Mouse (Mus musculus): ENCODE results near the gene Prune2. TPM values are rescaled to one million over a fixed set of nuclear protein-coding genes. Genes with fewer than 3 reads are reported as not detected.

Gene Prune2
- polyA plus RNA-seq, 1 experiment from 2014 or later: 11.5 TPM

DNA sequence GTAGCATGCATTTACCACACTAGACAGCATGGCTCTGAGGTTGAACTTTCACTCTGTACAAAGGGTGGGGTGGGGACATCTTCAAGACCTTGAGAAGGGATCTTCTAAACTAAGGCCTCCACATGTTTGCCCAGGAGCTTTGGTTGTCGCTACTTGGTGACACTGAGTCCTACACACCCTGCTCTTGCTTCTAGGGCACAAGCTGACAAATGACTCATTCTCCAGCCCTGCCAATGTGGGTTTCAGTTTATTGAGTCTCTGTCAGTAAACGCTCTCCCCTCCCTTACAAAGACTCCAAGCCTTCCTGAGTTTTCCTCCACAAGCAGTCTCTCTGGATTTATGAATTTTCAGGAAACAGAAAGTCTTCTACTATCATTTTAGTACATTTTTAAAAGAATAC, 307.3 kb downstream of the Prune2 start:
- Histone ChIP-seq H3K9me3 (ENCODE audit: control insufficient read depth, low read length) (no peaks in the 10 kb centered on the region), H3K4me1 (ENCODE audit: control insufficient read depth, insufficient read depth, low read length) (no peaks in the 10 kb centered on the region), H3K4me2 (ENCODE audit: low read depth, low read length) (no peak overlapping the region), H3K36me3 (ENCODE audit: control insufficient read depth, insufficient read depth, low read length) (no peaks in the 10 kb centered on the region), H3K4me3 (ENCODE audit: low read depth, low read length) (no peak overlapping the region), H3K27ac (ENCODE audit: low read depth, low read length) (no peak overlapping the region), H3K27me3 (ENCODE audit: control insufficient read depth, insufficient read depth, low read length) (no peaks in the 10 kb centered on the region), H3K9ac (replicated peaks; ENCODE audit: low read depth, low read length) (no peak overlapping the region)
- 91% methylated on average over 2 of the region's 2 CpGs for WGBS
- ATAC-seq (ENCODE audit: low read depth): no peak

DNA sequence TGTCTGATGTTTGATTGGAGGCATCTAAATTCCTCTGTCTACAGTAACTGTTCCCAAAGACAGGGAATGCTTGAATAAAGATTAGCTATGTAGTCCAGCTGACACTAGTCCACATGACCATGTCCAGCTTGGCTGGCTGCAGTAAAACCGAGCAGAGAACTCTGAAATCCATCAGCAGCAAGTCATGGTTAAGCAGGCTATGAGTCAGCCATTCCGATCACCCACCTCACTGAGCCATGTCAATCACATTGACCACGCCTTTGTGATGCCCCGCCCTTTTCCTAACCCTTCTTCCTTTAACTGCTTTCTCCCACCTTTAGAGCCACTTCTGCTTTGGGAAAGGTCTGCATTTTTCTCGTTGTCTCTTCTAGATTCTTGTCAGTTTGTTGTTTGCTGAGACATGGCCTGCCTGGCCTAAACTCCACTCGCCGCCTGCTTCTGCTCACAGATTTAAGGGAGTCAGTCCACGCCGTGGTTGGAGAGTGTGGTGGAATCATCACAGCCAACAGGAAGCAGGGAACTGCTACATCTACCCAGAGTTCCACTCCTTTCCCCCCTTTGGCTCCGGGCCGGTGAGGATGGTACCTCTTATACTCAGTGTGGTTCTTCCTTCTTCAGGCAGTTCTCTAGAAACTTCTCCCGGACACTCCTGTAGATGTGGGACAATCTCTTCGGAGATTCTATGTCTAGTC, 307.9 kb downstream of the Prune2 start:
- no peaks in the 10 kb centered on the region for H3K9me3 ChIP-seq (ENCODE audit: control insufficient read depth, low read length)
- H3K4me1 ChIP-seq (ENCODE audit: control insufficient read depth, insufficient read depth, low read length): no peaks in the 10 kb centered on the region
- H3K9ac ChIP-seq (replicated peaks; ENCODE audit: low read depth, low read length): no peak overlapping the region
- H3K27me3 ChIP-seq (ENCODE audit: control insufficient read depth, insufficient read depth, low read length): no peaks in the 10 kb centered on the region
- H3K4me3 ChIP-seq (ENCODE audit: low read depth, low read length): no peak overlapping the region
- no peaks in the 10 kb centered on the region for H3K36me3 ChIP-seq (ENCODE audit: control insufficient read depth, insufficient read depth, low read length)
- ATAC-seq (ENCODE audit: low read depth): no peak
- 90% methylated on average over 13 of the region's 13 CpGs for WGBS
- no peak overlapping the region for H3K27ac ChIP-seq (ENCODE audit: low read depth, low read length)
- no peak overlapping the region for H3K4me2 ChIP-seq (ENCODE audit: low read depth, low read length)

- Histone ChIP-seq H3K9ac (replicated peaks; ENCODE audit: low read depth, low read length) (no peak overlapping the region), H3K4me3 (ENCODE audit: low read depth, low read length) (no peak overlapping the region), H3K9me3 (ENCODE audit: control insufficient read depth, low read length) (no peaks in the 10 kb centered on the region), H3K36me3 (ENCODE audit: control insufficient read depth, insufficient read depth, low read length) (no peaks in the 10 kb centered on the region), H3K4me1 (ENCODE audit: control insufficient read depth, insufficient read depth, low read length) (no peaks in the 10 kb centered on the region), H3K4me2 (ENCODE audit: low read depth, low read length) (no peak overlapping the region), H3K27me3 (ENCODE audit: control insufficient read depth, insufficient read depth, low read length) (no peaks in the 10 kb centered on the region), H3K27ac (ENCODE audit: low read depth, low read length) (no peak overlapping the region)
- ATAC-seq (ENCODE audit: low read depth): no peak
- 90% methylated on average over 9 of the region's 9 CpGs for WGBS
These were observed 308.7 kb downstream of the Prune2 start for GRCm38 (mm10) chr19:17264481-17265196.

DNA sequence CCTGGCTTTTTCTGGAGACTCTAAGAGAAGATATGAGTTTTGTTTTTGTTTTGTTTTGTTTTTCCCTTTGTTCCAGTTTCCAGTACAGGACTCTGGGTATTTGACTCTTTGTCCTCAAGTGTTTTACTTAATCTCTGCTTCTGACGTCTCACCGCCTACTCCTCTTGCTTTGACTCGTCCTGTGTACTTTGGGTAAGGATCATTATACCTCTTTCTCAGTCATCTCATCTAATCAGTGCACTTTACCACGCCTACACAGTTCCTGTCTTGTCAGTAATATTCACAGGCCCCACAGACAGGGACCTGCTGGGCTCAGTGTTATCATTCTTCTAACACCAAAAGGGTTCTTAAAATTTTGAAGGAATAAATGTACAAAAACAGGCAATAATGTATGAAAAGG, 312.8 kb downstream of the Prune2 start:
- H3K4me2 ChIP-seq (ENCODE audit: low read depth, low read length): no peak overlapping the region
- no peaks in the 10 kb centered on the region for H3K4me1 ChIP-seq (ENCODE audit: control insufficient read depth, insufficient read depth, low read length)
- WGBS: 89% methylated on average over 4 of the region's 4 CpGs
- H3K36me3 ChIP-seq (ENCODE audit: control insufficient read depth, insufficient read depth, low read length): no peaks in the 10 kb centered on the region
- no peak overlapping the region for H3K27ac ChIP-seq (ENCODE audit: low read depth, low read length)
- no peaks in the 10 kb centered on the region for H3K27me3 ChIP-seq (ENCODE audit: control insufficient read depth, insufficient read depth, low read length)
- H3K4me3 ChIP-seq (ENCODE audit: low read depth, low read length): no peak overlapping the region
- no peak for ATAC-seq (ENCODE audit: low read depth)
- H3K9ac ChIP-seq (replicated peaks; ENCODE audit: low read depth, low read length): no peak overlapping the region
- no peaks in the 10 kb centered on the region for H3K9me3 ChIP-seq (ENCODE audit: control insufficient read depth, low read length)

DNA sequence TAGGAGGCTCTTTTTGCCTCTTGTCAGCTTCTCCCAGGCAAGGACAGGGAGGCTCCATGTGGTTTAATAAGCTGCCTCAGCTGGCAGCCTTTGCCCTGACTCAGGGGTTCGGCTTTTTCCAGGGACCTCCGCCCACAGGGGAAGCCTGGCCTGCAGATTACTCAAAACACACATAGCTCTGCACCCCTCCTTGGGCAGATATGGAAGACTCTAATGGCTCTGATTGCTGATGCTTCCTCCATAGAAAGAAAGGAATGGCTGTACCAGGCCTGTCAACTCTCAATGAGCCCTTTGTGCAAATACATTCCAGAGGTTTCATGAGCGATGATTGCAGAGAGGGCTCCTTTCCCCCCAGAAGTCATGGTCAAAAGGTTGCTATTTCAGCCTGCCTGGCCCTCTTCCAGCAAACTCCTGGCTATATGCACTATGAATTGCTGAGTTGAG, 315.3 kb downstream of the Prune2 start:
- no peak overlapping the region for H3K9ac ChIP-seq (replicated peaks; ENCODE audit: low read depth, low read length)
- no peak overlapping the region for H3K4me3 ChIP-seq (ENCODE audit: low read depth, low read length)
- no peaks in the 10 kb centered on the region for H3K27me3 ChIP-seq (ENCODE audit: control insufficient read depth, insufficient read depth, low read length)
- no peaks in the 10 kb centered on the region for H3K36me3 ChIP-seq (ENCODE audit: control insufficient read depth, insufficient read depth, low read length)
- ATAC-seq (ENCODE audit: low read depth): peak; percentile 54; the same call in 1 of the 2 replicates
- H3K4me2 ChIP-seq (ENCODE audit: low read depth, low read length): no peak overlapping the region
- H3K4me1 ChIP-seq (ENCODE audit: control insufficient read depth, insufficient read depth, low read length): no peaks in the 10 kb centered on the region
- no peak overlapping the region for H3K27ac ChIP-seq (ENCODE audit: low read depth, low read length)
- WGBS: 35% methylated on average over 3 of the region's 3 CpGs
- no peaks in the 10 kb centered on the region for H3K9me3 ChIP-seq (ENCODE audit: control insufficient read depth, low read length)

- Histone ChIP-seq H3K4me1 (ENCODE audit: control insufficient read depth, insufficient read depth, low read length) (no peaks in the 10 kb centered on the region), H3K4me2 (ENCODE audit: low read depth, low read length) (no peak overlapping the region), H3K36me3 (ENCODE audit: control insufficient read depth, insufficient read depth, low read length) (no peaks in the 10 kb centered on the region), H3K9me3 (ENCODE audit: control insufficient read depth, low read length) (no peaks in the 10 kb centered on the region), H3K27me3 (ENCODE audit: control insufficient read depth, insufficient read depth, low read length) (no peaks in the 10 kb centered on the region), H3K4me3 (ENCODE audit: low read depth, low read length) (no peak overlapping the region), H3K9ac (replicated peaks; ENCODE audit: low read depth, low read length) (no peak overlapping the region), H3K27ac (ENCODE audit: low read depth, low read length) (no peak overlapping the region)
- 86% methylated on average over 2 of the region's 2 CpGs for WGBS
- ATAC-seq (ENCODE audit: low read depth): no peak
These were observed 317.1 kb downstream of the Prune2 start for GRCm38 (mm10) chr19:17272988-17273387.

Other genes with a start within 250 kb of the Prune2 start
- 11.2 and 12.0 TPM in 2 replicates for gene Vps13a, start 175.2 kb upstream of the Prune2 start, polyA plus RNA-seq (2014; fragmentation: Nextera tagmentation; extraction: Ambion mirVana)
- gene Foxb2, start 82.3 kb upstream of the Prune2 start, polyA plus RNA-seq (2014; fragmentation: Nextera tagmentation; extraction: Ambion mirVana): not detected in 2 replicates

Data from neural tube, embryonic 14.5 days (tissue).